Mouse (Mus musculus) inflammation-experienced regulatory T-cells, adult 6 months (primary cell): ENCODE results near the gene Irak3. TPM values are rescaled to one million over a fixed set of nuclear protein-coding genes. Genes with fewer than 3 reads are reported as not detected.

Experiments
- ATAC-seq: one replicate; pipeline ENCODE4 v1.8.0; 2017
- polyA plus RNA-seq, 3 experiments: library from polyadenylated mRNA; unstranded; fragments of 100-300 nt; shearing (Covaris generic); gene quantifications; one replicate each; pipeline ENCODE4 v1.2.1; 2017

Irak3 gene
- polyA plus RNA-seq, 3 experiments from 2014 or later: 0.54 to 2.1 (median 0.65) TPM

GRCm38 (mm10) chr10:120204591-120205210, 2.8 kb upstream of the Irak3 start:
- no peak for ATAC-seq

GRCm38 (mm10) chr10:120202467-120203250, 729 bp upstream of the Irak3 start:
- peak; percentile 24 for ATAC-seq

GRCm38 (mm10) chr10:120201131-120201921, 604 bp downstream of the Irak3 start, which contains the start of gene Tmbim4:
Tmbim4 (plus strand) TSS chr10:120201590.
- peak; percentile 52 for ATAC-seq

GRCm38 (mm10) chr10:120197061-120197835, 4.7 kb downstream of the Irak3 start:
- peak; percentile 21 for ATAC-seq

- peak; percentile 96 for ATAC-seq
Measured at GRCm38 (mm10) chr10:120193255-120193654, 8.7 kb downstream of the Irak3 start.

- ATAC-seq: no peak
Measured at GRCm38 (mm10) chr10:120192278-120192677, 9.7 kb downstream of the Irak3 start.

- no peak for ATAC-seq
Measured at GRCm38 (mm10) chr10:120191165-120191564, 10.8 kb downstream of the Irak3 start.

GRCm38 (mm10) chr10:120189782-120190181, 12.1 kb downstream of the Irak3 start:
- no peak for ATAC-seq

GRCm38 (mm10) chr10:120189276-120189675, 12.7 kb downstream of the Irak3 start:
- ATAC-seq: no peak

GRCm38 (mm10) chr10:120188513-120188912, 13.4 kb downstream of the Irak3 start:
- no peak for ATAC-seq

- ATAC-seq: no peak
Measured at GRCm38 (mm10) chr10:120183342-120183741, 18.6 kb downstream of the Irak3 start.

GRCm38 (mm10) chr10:120182887-120183286, 19.0 kb downstream of the Irak3 start:
- ATAC-seq: peak; percentile 68

- no peak for ATAC-seq
Measured at GRCm38 (mm10) chr10:120174192-120174705, 27.7 kb downstream of the Irak3 start.

- no peak for ATAC-seq
Measured at GRCm38 (mm10) chr10:120171340-120171739, 30.6 kb downstream of the Irak3 start.

GRCm38 (mm10) chr10:120170277-120170676, 31.7 kb downstream of the Irak3 start:
- ATAC-seq: no peak

GRCm38 (mm10) chr10:120169841-120170240, 32.1 kb downstream of the Irak3 start:
- ATAC-seq: no peak

GRCm38 (mm10) chr10:120169064-120169463, 32.9 kb downstream of the Irak3 start:
- ATAC-seq: no peak

- ATAC-seq: no peak
Measured at GRCm38 (mm10) chr10:120168070-120168469, 33.9 kb downstream of the Irak3 start.

GRCm38 (mm10) chr10:120165793-120166503, 36.0 kb downstream of the Irak3 start:
- no peak for ATAC-seq

- ATAC-seq: no peak
Measured at GRCm38 (mm10) chr10:120164931-120165792, 36.8 kb downstream of the Irak3 start.
